Mouse (Mus musculus) heart, embryonic 14.5 days (tissue): ENCODE results near the gene Olfr1121. TPM values are rescaled to one million over a fixed set of nuclear protein-coding genes. Genes with fewer than 3 reads are reported as not detected.

Experiments
- ATAC-seq: fragments of 200-750 bp; cut with Nextera tagmentation; 2 replicates; pipeline ENCODE4 v1.8.0; 2017; ENCODE audit warnings: low read depth, moderate TSS enrichment; ENCODE audit not compliant: insufficient number of reproducible peaks, insufficient read depth, low FRiP score
- H3K27ac ChIP-seq, 2 experiments: fragments of 200-500 bp in 1 of 2; fragments of 300-500 bp in 1 of 2; sonication (generic) in 1 of 2; replicated peaks in 1 of 2; 2 replicates each; pipeline ENCODE4 v1.5.1; 2012 to 2014; ENCODE audit warnings: low read depth in 2 of 2, low read length in 2 of 2, control low read depth in 1 of 2, mild to moderate bottlenecking in 1 of 2, mixed read lengths in 1 of 2; ENCODE audit not compliant: control insufficient read depth in 1 of 2, insufficient read depth in 1 of 2
- H3K27me3 ChIP-seq: fragments of 300-500 bp; sonication (generic); 2 replicates; pipeline ENCODE4 v1.6.1; 2014; ENCODE audit warnings: mild to moderate bottlenecking, low read length, control low read depth; ENCODE audit not compliant: control insufficient read depth, insufficient read depth
- H3K36me3 ChIP-seq: fragments of 300-500 bp; sonication (generic); 2 replicates; pipeline ENCODE4 v1.6.1; 2014; ENCODE audit warnings: mild to moderate bottlenecking, control low read depth, low read length, mixed read lengths; ENCODE audit not compliant: control insufficient read depth, insufficient read depth
- H3K4me1 ChIP-seq, 2 experiments: fragments of 200-500 bp in 1 of 2; fragments of 300-500 bp in 1 of 2; sonication (generic) in 1 of 2; 2 replicates each; pipeline ENCODE4 v1.6.1; 2012 to 2014; ENCODE audit warnings: low read length in 2 of 2, control low read depth in 1 of 2, mixed read lengths in 1 of 2; ENCODE audit not compliant: control insufficient read depth in 2 of 2, insufficient read depth in 2 of 2
- H3K4me2 ChIP-seq: fragments of 300-500 bp; sonication (generic); 2 replicates; pipeline ENCODE4 v1.6.1; 2014; ENCODE audit warnings: mild to moderate bottlenecking, low read length
- H3K4me3 ChIP-seq, 2 experiments: fragments of 200-500 bp in 1 of 2; fragments of 300-500 bp in 1 of 2; sonication (generic) in 1 of 2; 2 replicates each; pipeline ENCODE4 v1.5.1; 2012 to 2014; ENCODE audit warnings: low read length in 2 of 2, mild to moderate bottlenecking in 2 of 2, control low read depth in 1 of 2, low read depth in 1 of 2, moderate library complexity in 1 of 2; ENCODE audit not compliant: control insufficient read depth in 1 of 2, insufficient read depth in 1 of 2
- H3K9ac ChIP-seq: fragments of 300-500 bp; sonication (generic); 2 replicates; pipeline ENCODE4 v1.6.1; 2014; ENCODE audit warnings: mild to moderate bottlenecking, low read length
- H3K9me3 ChIP-seq: fragments of 300-500 bp; sonication (generic); 2 replicates; pipeline ENCODE4 v1.6.1; 2016; ENCODE audit warnings: low read length, control low read depth; ENCODE audit not compliant: control insufficient read depth
- WGBS: fragments of 180-500 bp; shearing (Covaris S2); extraction: QIAGEN DNeasy Blood & Tissue Kit; methylation state at CpG from one replicate; pipeline ENCODE4 v1.1.7; 2014; 5-methylcytosine and 5-hydroxymethylcytosine counted together
- polyA plus RNA-seq: library from polyadenylated mRNA; unstranded; fragments of >200 nt; fragmentation: Nextera tagmentation; extraction: Ambion mirVana; gene quantifications from 2 replicates; pipeline ENCODE4 v1.2.1, GENCODE M21; 2014

Olfr1121 gene
- polyA plus RNA-seq, 1 experiment from 2014 or later: not detected

DNA sequence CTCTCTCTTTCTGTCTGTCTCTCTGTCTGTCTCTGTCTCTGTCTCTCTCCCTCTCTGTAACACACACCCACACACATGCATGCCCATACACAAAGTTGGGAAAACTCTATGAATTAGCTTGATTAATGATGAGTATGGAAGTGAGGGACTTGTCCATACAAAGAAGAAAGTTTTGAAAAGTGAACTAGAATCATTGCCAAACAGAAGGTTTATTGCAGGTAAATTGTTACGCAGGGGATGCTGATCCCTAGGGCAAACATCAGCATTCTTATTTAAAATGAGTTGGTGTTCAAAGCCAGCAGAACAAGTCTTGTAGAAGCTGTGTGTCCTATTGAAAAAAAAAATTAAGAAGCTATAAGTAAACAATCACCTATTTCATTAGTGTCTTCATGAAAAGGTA, 46.6 kb downstream of the Olfr1121 start, which contains the start of gene Olfr1123:
Olfr1123 (plus strand) TSS at position 301 of the 400 bp plus-strand sequence.
- no peak within 1 kb of the TSS for H3K4me3 ChIP-seq
- H3K27ac ChIP-seq: no peak within 1 kb of the TSS
- H3K27me3 ChIP-seq: no peaks in the 10 kb centered on the region
- ATAC-seq: no peak
- 85% methylated on average over 1 of the region's 1 CpGs for WGBS
- no peak within 1 kb of the TSS for H3K9ac ChIP-seq
- no peaks in the 10 kb centered on the region for H3K9me3 ChIP-seq
- H3K36me3 ChIP-seq: no peaks in the 10 kb centered on the region
- H3K4me2 ChIP-seq: no peak within 1 kb of the TSS
- H3K4me1 ChIP-seq: no peaks in the 10 kb centered on the region

Other genes starting within 250 kb of the Olfr1121 start
- gene Olfr1110, start 229.6 kb upstream of the Olfr1121 start, polyA plus RNA-seq: not detected in 2 replicates
- gene Olfr1111, start 217.3 kb upstream of the Olfr1121 start, polyA plus RNA-seq: not detected in 2 replicates
- not detected in 2 replicates for gene Olfr1112, start 182.1 kb upstream of the Olfr1121 start, polyA plus RNA-seq
- not detected in 2 replicates for gene Olfr1113, start 160.9 kb upstream of the Olfr1121 start, polyA plus RNA-seq
- not detected in 2 replicates for gene Olfr1115, start 121.9 kb upstream of the Olfr1121 start, polyA plus RNA-seq
- not detected in 2 replicates for gene Olfr1116, start 102.4 kb upstream of the Olfr1121 start, polyA plus RNA-seq
- gene Olfr1118, start 62.3 kb upstream of the Olfr1121 start, polyA plus RNA-seq: not detected in 2 replicates
- not detected in 2 replicates for gene Olfr1120, start 15.1 kb upstream of the Olfr1121 start, polyA plus RNA-seq
- gene Olfr1122, start 16.0 kb downstream of the Olfr1121 start, polyA plus RNA-seq: not detected in 2 replicates
- gene Olfr1123, start 46.7 kb downstream of the Olfr1121 start, polyA plus RNA-seq: not detected in 2 replicates
- not detected in 2 replicates for gene Olfr1124, start 60.4 kb downstream of the Olfr1121 start, polyA plus RNA-seq
- gene Olfr1126, start 84.1 kb downstream of the Olfr1121 start, polyA plus RNA-seq: not detected in 2 replicates
- gene Pramel7, start 127.2 kb downstream of the Olfr1121 start, polyA plus RNA-seq: not detected in 2 replicates
- not detected in 2 replicates for gene Pramel6, start 136.7 kb downstream of the Olfr1121 start, polyA plus RNA-seq
- not detected in 2 replicates for gene Olfr153, start 161.9 kb downstream of the Olfr1121 start, polyA plus RNA-seq
- not detected in 2 replicates for gene Olfr1128, start 175.6 kb downstream of the Olfr1121 start, polyA plus RNA-seq
- gene Olfr1129, start 204.0 kb downstream of the Olfr1121 start, polyA plus RNA-seq: not detected in 2 replicates
- not detected in 2 replicates for gene Olfr1130, start 236.3 kb downstream of the Olfr1121 start, polyA plus RNA-seq